Mouse (Mus musculus) C2C12 (cell line): ENCODE data around the gene Mybpc3.

ENCODE experiments used
- CEBPB ChIP-seq: IDR thresholded peaks from one replicate; pipeline ENCODE4 v1.6.1; 2011; ENCODE audit warnings: low read depth, mild to moderate bottlenecking, control low read depth, moderate library complexity
- CTCF ChIP-seq: IDR thresholded peaks from one replicate; pipeline ENCODE4 v1.5.1; 2011; ENCODE audit not compliant: control insufficient read depth, insufficient read depth, insufficient read length
- MAX ChIP-seq: IDR thresholded peaks from one replicate; pipeline ENCODE4 v1.6.1; 2011; ENCODE audit warnings: mild to moderate bottlenecking, control low read depth
- MYOD1 ChIP-seq: IDR thresholded peaks from one replicate; pipeline ENCODE4 v1.6.1; 2011; ENCODE audit warnings: low read depth; ENCODE audit not compliant: control insufficient read depth, insufficient read length

- no peak for TF ChIP-seq CTCF
- TF ChIP-seq CEBPB = no peak
- no peak for TF ChIP-seq MAX
- TF ChIP-seq MYOD1 = no peak
Observed at GRCm38 (mm10) chr2:91121011-91121410, 3.1 kb downstream of the Mybpc3 start.
